Mouse (Mus musculus) mouse embryonic stem cell (cell line): Measurements from ENCODE around the gene Arfgef2.

ENCODE experiments used
- in situ Hi-C, 2 experiments: fragments of 300-500 bp; cut with MboI; formaldehyde crosslinking; loops; 1 replicate in 1 of 2; 3 replicates in 1 of 2; pipeline ENCODE4 v1.14.3; 2019 to 2020; ENCODE audit warnings: low sequenced_read_pairs in 2 of 2, low pct_unique_long_range_greater_than_20kb in 1 of 2, mixed read lengths in 1 of 2; ENCODE audit not compliant: unreplicated experiment in 1 of 2

Gene Arfgef2

GRCm38 (mm10) chr2:166891366-166891880 is 86.0 kb downstream of the Arfgef2 start:
- in situ Hi-C loops = no loop called here

- in situ Hi-C loops = no loop called here
Observed at GRCm38 (mm10) chr2:166892158-166892680, 86.8 kb downstream of the Arfgef2 start.

DNA sequence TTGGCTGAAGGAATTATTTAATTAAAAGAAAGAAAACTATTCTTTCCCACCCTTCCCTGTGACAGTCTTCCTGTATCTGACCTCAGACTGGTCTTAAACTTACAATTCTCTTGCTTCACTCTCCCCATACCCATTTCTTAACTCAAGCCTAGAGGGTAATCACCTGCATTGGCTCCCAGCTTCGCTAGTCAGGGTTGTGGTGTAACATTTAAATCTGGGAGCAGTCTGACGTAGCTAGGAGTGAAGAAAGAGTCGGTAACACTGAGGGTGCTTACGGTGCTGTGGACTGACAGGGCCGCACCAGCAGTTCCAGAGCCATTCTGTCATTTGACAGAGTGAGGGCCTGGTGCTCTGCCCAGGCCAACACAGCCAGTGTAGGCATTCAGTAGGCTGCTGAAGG is 87.6 kb downstream of the Arfgef2 start:
- in situ Hi-C loops = no loop called here

- in situ Hi-C loops = no loop called here
Observed at GRCm38 (mm10) chr2:166896368-166896767, 91.0 kb downstream of the Arfgef2 start.

DNA sequence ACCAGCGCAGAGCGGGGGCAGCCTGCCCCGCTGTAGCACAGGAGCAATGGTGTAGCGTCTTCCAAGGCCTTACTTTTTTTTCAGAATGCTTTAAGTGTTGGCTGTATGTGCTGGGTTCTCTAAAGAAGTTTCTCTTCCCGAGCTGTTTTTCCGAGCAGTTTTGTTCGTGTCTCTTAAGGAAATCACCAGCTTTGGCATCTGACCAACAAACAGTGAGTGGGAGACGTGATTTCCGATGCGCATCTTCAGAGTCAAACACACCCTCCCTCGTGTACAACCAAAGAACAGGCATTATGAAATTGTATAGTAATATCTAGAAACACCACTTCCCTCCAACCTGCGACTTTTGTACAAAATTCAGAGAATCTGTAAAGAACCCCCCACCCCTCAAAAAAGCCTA is 91.6 kb downstream of the Arfgef2 start:
- in situ Hi-C loops = no loop called here

- in situ Hi-C loops = no loop called here
Observed at GRCm38 (mm10) chr2:166899161-166899560, 93.8 kb downstream of the Arfgef2 start.

DNA sequence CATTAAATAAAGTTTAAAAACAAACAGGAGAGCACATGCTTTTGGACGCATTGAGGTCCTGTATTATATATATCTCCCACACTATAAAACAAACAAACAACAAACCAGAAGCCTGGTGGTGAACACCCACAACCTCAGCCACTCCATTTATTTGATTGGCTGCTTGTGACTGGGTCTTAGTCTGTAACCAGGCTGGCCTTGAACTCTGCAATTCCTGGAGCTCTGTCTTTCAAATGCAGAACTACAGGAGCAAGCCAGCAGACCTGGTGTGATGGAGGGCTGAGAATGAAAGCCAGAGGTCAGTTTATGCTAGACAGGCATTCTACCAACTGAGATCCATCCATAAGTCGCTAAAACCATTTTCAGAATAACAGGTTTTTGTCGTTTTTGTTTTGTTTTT is 94.4 kb downstream of the Arfgef2 start:
- in situ Hi-C loops = no loop called here

- in situ Hi-C loops = no loop called here
Observed at GRCm38 (mm10) chr2:166900792-166901505, 95.6 kb downstream of the Arfgef2 start.

DNA sequence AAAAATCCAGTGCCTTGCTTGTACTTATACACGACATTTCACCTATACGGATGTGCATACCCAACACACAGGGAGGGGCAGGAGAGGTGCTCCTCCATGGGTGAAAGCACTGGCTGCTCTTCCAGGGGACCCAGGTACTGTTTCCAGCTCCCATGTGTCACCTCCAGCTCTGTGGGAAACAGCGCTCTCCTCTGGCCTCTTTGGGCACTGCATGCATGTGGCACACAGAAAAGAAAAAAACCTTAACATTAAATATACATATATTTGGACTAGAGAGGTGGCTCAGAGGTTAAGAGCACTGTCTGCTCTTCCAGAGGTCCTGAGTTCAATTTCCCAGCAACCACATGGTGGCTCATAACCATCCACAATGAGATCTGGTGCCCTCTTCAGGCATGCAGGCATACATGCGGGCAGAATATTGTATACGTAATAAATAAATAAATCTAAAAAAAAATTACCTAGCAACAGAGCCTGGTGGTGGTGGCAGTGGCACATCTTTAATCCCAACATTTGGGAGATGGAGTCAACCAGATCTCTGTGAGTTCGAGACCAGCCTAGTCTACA is 98.4 kb downstream of the Arfgef2 start:
- in situ Hi-C loops = no loop called here

DNA sequence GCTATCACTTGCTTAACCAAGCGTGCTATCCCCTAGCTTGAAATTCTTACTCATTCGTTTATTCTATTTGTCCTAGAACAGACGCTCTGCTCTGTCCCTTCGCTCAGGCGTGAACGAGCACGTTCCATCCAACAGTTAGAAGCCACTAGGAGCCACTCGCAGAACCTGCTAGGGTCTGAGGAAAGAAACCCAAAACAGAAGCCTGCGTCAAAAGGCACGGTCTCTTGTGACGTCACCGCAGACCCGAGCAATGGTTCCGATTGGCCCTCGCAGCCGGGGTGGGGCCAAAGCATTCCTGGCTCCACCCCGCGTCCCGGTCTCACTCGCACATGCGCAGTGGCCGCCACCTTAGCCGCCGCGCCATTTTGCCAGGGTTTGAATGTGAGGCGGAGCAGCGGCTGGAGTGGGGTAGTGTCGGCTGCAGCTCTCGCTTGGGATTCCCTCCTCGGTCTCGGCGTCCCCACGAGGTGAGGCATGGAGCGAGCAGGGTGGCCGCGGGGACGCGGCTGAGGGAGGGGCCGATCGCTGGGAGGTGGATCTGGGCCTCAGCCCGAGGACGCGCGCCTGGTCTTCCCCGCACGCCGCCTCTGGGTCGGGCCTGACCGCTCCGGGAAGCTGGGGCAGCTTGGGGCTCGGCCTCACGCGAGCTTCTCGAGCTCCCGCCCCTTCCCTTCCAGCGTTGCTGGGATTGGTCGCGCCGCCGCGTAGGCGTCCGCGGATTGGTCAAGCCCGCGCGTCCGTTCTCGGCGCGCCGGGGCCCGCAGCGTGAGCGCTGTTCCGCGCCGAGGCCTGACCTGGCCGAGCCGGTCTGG is 100.5 kb downstream of the Arfgef2 start, which contains the start of gene Cse1l:
TSS of gene Cse1l (plus strand) at position 330 of the 812 bp plus-strand sequence.
- in situ Hi-C loops = no loop called here

DNA sequence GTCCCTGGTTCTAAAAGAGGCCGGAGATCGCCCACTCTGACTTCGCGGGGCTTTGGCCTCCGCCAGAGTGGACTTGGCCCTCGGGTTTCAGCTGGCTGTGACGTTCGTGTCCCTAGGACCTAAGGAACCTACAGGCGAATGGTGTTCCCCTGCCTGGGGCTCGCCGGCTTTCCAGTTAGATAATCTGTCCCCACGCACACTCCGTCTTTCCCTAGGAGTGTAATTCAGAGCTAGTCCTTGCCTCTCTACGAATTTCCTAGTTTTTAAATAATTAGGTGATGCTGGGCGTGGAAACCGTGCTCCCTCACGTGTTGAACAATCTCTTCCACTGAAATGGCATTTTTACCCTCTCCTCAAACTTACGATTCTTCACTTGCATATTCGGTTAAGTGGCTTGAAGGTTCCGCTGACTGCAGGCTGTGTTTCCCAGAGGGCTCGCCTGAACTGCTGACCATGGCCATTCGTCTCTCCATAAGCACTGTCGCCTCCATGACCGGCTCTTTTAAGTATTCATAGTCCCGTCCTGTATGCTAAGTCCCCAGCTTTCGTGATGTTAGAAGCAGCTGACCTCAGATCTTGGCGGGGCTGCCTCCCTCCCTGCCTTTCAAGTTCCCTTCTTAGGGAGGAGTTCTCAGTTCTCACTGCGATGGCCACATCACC is 101.3 kb downstream of the Arfgef2 start:
- in situ Hi-C loops = no loop called here

DNA sequence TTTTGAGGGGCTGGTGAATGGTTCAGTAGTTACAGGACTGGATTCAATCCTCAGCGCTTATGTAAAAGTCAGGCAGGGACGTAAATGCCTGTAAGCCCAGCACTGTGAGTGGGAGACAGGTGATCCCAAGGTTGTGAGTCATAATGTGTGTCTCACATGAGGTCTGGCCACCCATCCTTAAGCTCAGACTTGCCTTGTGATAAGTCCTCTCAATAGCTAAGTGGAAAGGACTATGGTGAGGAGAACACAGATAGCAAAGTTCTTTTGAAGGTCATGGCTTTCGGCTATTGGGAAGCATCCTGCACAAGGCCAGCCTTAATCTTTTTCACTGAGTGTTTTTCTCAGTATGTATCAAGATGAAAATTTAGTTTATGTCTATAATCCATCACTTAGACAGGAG is 104.3 kb downstream of the Arfgef2 start:
- in situ Hi-C loops = no loop called here

- in situ Hi-C loops = no loop called here
Observed at GRCm38 (mm10) chr2:166910536-166910935, 105.1 kb downstream of the Arfgef2 start.

DNA sequence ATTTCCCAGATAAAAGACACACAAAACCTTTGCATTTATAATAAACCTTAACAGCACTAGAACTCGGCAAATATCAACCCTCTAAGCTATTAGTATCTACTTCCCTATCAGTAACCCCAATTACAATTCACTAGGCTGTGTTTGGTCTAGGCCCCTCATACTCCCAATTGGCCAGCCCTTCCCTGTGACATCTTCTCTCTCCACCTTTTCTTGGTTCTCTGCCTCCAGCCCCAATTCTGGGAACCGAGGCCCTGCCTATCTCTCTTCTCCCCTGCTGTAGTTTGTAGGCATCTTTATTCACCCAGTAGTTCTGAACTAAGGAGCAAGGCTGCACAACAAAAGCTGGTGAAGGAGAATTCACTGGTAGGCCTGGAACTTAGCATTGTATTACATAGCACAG is 118.6 kb downstream of the Arfgef2 start:
- in situ Hi-C loops = no loop called here

DNA sequence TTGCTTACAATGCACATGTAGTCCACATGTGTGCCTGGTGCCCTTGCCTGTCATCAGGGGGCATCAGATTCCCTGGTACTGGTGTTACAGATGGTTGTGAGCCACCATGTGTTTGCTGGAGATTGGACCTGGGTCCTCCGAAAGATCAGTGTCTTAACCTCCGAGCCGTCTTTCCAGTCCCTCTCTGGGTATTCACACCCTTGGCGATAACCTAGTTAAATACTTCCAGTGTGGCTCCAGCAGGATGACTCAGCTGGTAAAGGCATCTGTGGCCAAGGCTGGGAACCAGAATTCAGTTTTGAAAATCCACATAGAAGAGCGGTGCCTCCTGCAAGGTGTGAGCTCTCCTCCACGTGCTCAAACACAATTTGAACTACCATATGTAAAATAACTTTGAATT is 128.6 kb downstream of the Arfgef2 start:
- in situ Hi-C loops = no loop called here

DNA sequence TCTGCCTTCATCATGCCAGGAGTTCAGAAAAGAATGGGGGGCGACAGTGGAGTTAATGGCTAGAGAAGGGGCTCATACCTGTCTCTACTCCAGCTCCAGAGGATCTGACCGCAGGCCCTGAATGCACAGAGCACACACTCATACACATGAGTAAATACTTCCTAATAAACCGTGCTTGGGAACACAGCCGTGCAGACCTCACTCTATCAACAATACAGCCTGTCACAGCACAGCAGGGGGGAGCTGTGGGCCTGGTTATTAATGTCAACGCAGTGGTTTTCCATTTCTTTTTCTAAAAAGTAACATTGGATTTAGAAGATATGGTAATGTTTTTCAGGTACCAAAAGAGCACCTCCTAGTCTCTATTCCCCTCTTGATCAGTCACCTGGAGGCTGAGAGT is 129.0 kb downstream of the Arfgef2 start:
- in situ Hi-C loops = no loop called here

DNA sequence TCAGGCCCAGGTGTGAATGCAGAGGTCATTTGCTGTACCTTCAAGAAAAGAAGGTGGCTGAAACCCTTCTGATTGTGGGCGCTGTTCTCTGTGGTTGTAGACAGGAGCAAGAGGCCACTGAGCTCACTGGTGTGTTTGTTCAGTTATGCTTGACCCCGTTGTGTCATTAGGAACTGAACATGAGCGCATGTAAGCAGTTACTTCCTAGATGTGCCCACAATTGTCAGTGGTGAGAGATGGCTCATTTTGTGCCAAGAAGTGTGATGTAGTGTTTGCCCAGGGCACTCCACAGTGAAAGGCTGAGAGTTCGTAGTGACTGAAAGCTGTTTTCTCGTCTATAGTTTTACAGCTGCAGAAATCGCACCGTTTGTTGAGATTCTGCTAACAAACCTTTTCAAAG is 130.2 kb downstream of the Arfgef2 start:
- in situ Hi-C loops = no loop called here

DNA sequence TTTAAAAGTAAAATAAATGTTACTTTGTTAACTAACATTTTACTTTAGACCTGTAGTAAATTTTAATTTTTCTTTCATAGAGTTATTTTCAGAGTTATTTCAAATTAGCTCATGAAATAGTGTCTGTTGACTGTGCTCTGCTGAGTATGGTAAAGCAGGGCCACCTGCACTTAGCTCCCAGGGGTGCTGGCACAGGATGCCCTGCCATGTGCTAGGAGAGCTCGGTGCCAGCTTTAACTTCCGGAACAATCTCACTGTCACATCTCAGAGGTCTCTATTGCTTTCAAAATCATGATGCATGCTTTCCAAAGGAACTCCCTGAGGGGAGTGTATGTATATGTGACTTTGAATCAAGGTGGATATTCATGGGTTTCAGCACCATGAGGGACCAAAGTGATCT is 130.8 kb downstream of the Arfgef2 start:
- in situ Hi-C loops = no loop called here

DNA sequence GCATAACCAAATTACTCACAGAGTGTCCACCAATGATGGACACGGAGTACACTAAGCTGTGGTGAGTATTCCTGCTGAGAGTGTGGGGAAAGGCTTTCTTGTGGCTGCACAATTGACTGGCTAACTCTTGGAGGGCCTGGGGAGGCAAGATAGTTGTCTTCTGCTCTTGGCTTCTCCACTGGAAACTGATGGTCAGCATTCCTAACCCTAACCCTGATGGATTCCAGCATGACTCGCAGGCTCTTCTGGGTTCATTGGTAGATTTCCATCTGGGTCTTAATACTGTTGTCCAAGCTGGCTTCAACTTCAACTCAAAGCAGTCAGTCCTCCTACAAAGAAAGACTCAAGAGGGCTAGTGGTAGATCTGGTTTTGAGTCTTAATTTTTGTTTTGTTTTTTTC is 137.8 kb downstream of the Arfgef2 start:
- in situ Hi-C loops = no loop called here
